ENCODE assay signal across 13 mouse cellular contexts in genomic region chr4:148376439-148376838, GRCm38 (mm10).
DNase-seq lines count a peak whose midpoint lies in the region; ATAC-seq and TF ChIP-seq lines count a peak whose summit lies in the region.
"Had no signal": no experiment of that assay in that cellular context is flagged by ENCODE, and none has a peak within 500 bp of the region (broad histone marks: within the 10 kb centered on the region; RNA-seq: fewer than 3 reads in every experiment).

No protein-coding gene starts in this region.

- ATAC-seq in hindbrain, embryonic 11.5 days (ENCODE audit: low FRiP score): 0 out of 2 replicates have a peak, but pooled peaks have one; percentile 3
- no peak for ATAC-seq in hindbrain, embryonic 14.5 days (ENCODE audit: low FRiP score)
- no peak for ATAC-seq in heart, postnatal 0 days (ENCODE audit: insufficient read depth, low read depth)
- no peak for ATAC-seq in liver, embryonic 11.5 days (replicated peaks; ENCODE audit: low FRiP score)

- H3K36me3 ChIP-seq in hindbrain, embryonic 11.5 days (ENCODE audit: control insufficient read depth, insufficient read depth, low read length): no peaks in the 10 kb centered on the region
- no peaks in the 10 kb centered on the region for H3K36me3 ChIP-seq in hindbrain, embryonic 14.5 days (replicated peaks; ENCODE audit: control insufficient read depth, insufficient read depth)
- no peaks in the 10 kb centered on the region for H3K36me3 ChIP-seq in heart, postnatal 0 days (replicated peaks; ENCODE audit: control insufficient read depth, insufficient read depth, low read length)
- H3K36me3 ChIP-seq in liver, embryonic 11.5 days (ENCODE audit: control insufficient read depth, insufficient read depth, low read length): no peaks in the 10 kb centered on the region
- H3K36me3 ChIP-seq: embryonic facial prominence, embryonic 15.5 days; liver, embryonic 15.5 days had no signal

- H3K4me1 ChIP-seq in hindbrain, embryonic 11.5 days (replicated peaks; ENCODE audit: control insufficient read depth, insufficient read depth, low read length): 0 out of 2 replicates have a peak, but pooled peaks cover 2% of the 10 kb centered on the region
- H3K4me1 ChIP-seq in hindbrain, embryonic 14.5 days (replicated peaks; ENCODE audit: control insufficient read depth, insufficient read depth, low read length): peaks cover 26% of the 10 kb centered on the region
- H3K4me1 ChIP-seq in heart, postnatal 0 days (ENCODE audit: control insufficient read depth, insufficient read depth): peaks cover 10% of the 10 kb centered on the region; the same call in 1 of the 2 replicates
- no peaks in the 10 kb centered on the region for H3K4me1 ChIP-seq in liver, embryonic 11.5 days (replicated peaks; ENCODE audit: control insufficient read depth, insufficient read depth, low read length)
- H3K4me1 ChIP-seq: embryonic facial prominence, embryonic 15.5 days; liver, embryonic 15.5 days; megakaryocyte, embryonic 14.5 days had no signal

- no peak overlapping the region for H3K27ac ChIP-seq in hindbrain, embryonic 11.5 days (ENCODE audit: low read depth, low read length)
- no peak overlapping the region for H3K27ac ChIP-seq in hindbrain, embryonic 14.5 days
- no peak overlapping the region for H3K27ac ChIP-seq in heart, postnatal 0 days (ENCODE audit: low read depth)
- no peak overlapping the region for H3K27ac ChIP-seq in liver, embryonic 11.5 days (ENCODE audit: low read depth, low read length)
- H3K27ac ChIP-seq: embryonic facial prominence, embryonic 15.5 days; liver, embryonic 15.5 days had no signal

- TF ChIP-seq EP300 in heart, postnatal 0 days (IDR thresholded peaks at IDR 0.05; ENCODE audit: low read depth): no peak

- no peaks in the 10 kb centered on the region for H3K9me3 ChIP-seq in hindbrain, embryonic 11.5 days (ENCODE audit: control insufficient read depth, low read length)
- H3K9me3 ChIP-seq in hindbrain, embryonic 14.5 days (ENCODE audit: control insufficient read depth, low read length): no peaks in the 10 kb centered on the region
- H3K9me3 ChIP-seq in heart, postnatal 0 days (replicated peaks; ENCODE audit: control insufficient read depth, low read length): no peaks in the 10 kb centered on the region
- no peaks in the 10 kb centered on the region for H3K9me3 ChIP-seq in liver, embryonic 11.5 days (ENCODE audit: control insufficient read depth, low read length)
- H3K9me3 ChIP-seq: embryonic facial prominence, embryonic 15.5 days; liver, embryonic 15.5 days had no signal

- no peaks in the 10 kb centered on the region for H3K27me3 ChIP-seq in hindbrain, embryonic 11.5 days (ENCODE audit: control insufficient read depth, insufficient read depth, low read length)
- H3K27me3 ChIP-seq in hindbrain, embryonic 14.5 days (ENCODE audit: control insufficient read depth, insufficient read depth, low read length): no peaks in the 10 kb centered on the region
- no peaks in the 10 kb centered on the region for H3K27me3 ChIP-seq in heart, postnatal 0 days (ENCODE audit: control insufficient read depth, insufficient read depth, low read length)
- H3K27me3 ChIP-seq in liver, embryonic 11.5 days (replicated peaks; ENCODE audit: control insufficient read depth, insufficient read depth, low read length): no peaks in the 10 kb centered on the region
- H3K27me3 ChIP-seq: embryonic facial prominence, embryonic 15.5 days; liver, embryonic 15.5 days had no signal

- H3K4me3 ChIP-seq in hindbrain, embryonic 11.5 days (ENCODE audit: low read depth, low read length): no peak overlapping the region
- no peak overlapping the region for H3K4me3 ChIP-seq in hindbrain, embryonic 14.5 days (replicated peaks; ENCODE audit: low read length)
- H3K4me3 ChIP-seq in heart, postnatal 0 days (ENCODE audit: low read depth, low read length): no peak overlapping the region
- no peak overlapping the region for H3K4me3 ChIP-seq in liver, embryonic 11.5 days (ENCODE audit: low read depth, low read length)
- H3K4me3 ChIP-seq: embryonic facial prominence, embryonic 15.5 days; liver, embryonic 15.5 days; megakaryocyte, embryonic 14.5 days had no signal

- 21% methylated on average over 3 of the region's 3 CpGs for whole genome bisulfite sequencing in hindbrain, embryonic 11.5 days
- 18% methylated on average over 3 of the region's 3 CpGs for WGBS in hindbrain, embryonic 14.5 days
- 43% methylated on average over 3 of the region's 3 CpGs for WGBS in heart, postnatal 0 days
- WGBS in liver, embryonic 11.5 days: 29% methylated on average over 3 of the region's 3 CpGs

- DNase-seq in adrenal gland, adult 2 months: peak; percentile 41
- DNase-seq in adrenal gland, postnatal 4 days (ENCODE audit: low spot score in 2 of 2): no peak
- DNase-seq in hindbrain, embryonic 11.5 days (ENCODE audit: low spot score): peak; percentile 52
- no peak for DNase-seq in hindbrain, embryonic 14.5 days (ENCODE audit: low spot score)
- peak; percentile 25 for DNase-seq in MN1 (ENCODE audit: low spot score)
- DNase-seq in heart, postnatal 0 days (ENCODE audit: low spot score): peak; percentile 5
- no peak for DNase-seq in layer of hippocampus, postnatal 10 days (ENCODE audit: low spot score in 2 of 2)
- no peak for DNase-seq in liver, embryonic 11.5 days (ENCODE audit: low spot score)
- DNase-seq: cerebellum, adult 8-10 months; kidney, postnatal 25 days had no signal

- TF ChIP-seq CTCF in heart, postnatal 0 days (IDR thresholded peaks at IDR 0.05; ENCODE audit: low read depth): no peak

- H3K4me2 ChIP-seq in hindbrain, embryonic 11.5 days (replicated peaks; ENCODE audit: low read depth, low read length): no peak overlapping the region
- no peak overlapping the region for H3K4me2 ChIP-seq in hindbrain, embryonic 14.5 days (replicated peaks)
- H3K4me2 ChIP-seq in heart, postnatal 0 days (ENCODE audit: low read depth, low read length): no peak overlapping the region
- no peak overlapping the region for H3K4me2 ChIP-seq in liver, embryonic 11.5 days
- H3K4me2 ChIP-seq: embryonic facial prominence, embryonic 15.5 days; liver, embryonic 15.5 days had no signal

- no peak overlapping the region for H3K9ac ChIP-seq in hindbrain, embryonic 11.5 days (ENCODE audit: low read depth, low read length)
- H3K9ac ChIP-seq in hindbrain, embryonic 14.5 days: no peak overlapping the region
- no peak overlapping the region for H3K9ac ChIP-seq in heart, postnatal 0 days (replicated peaks; ENCODE audit: low read depth, low read length)
- H3K9ac ChIP-seq in liver, embryonic 11.5 days (ENCODE audit: low read depth, low read length): no peak overlapping the region
- H3K9ac ChIP-seq: embryonic facial prominence, embryonic 15.5 days; liver, embryonic 15.5 days had no signal

Comparison
In these comparisons a context has a peak if more than half of its experiments do, and no peak if none do; other contexts are left out.
1. DNase-seq: peak in adrenal gland, adult 2 months (single experiment), hindbrain, embryonic 11.5 days (single experiment), MN1 (single experiment) and heart, postnatal 0 days (single experiment); none in adrenal gland, postnatal 4 days (0 of 2), hindbrain, embryonic 14.5 days (single experiment), layer of hippocampus, postnatal 10 days (0 of 2) and liver, embryonic 11.5 days (single experiment).